Mouse (Mus musculus): Measurements from ENCODE around the gene Daam1.

Gene Daam1

GRCm38 (mm10) chr12:71905640-71906320 lies 74.9 kb downstream of the Daam1 start:
- Histone ChIP-seq H3K36me3 (ENCODE audit: control insufficient read depth, insufficient read depth, low read length, poor library complexity, severe bottlenecking) (no peaks in the 10 kb centered on the region), H3K27me3 (ENCODE audit: control insufficient read depth, insufficient read depth, low read length, poor library complexity, severe bottlenecking) (no peaks in the 10 kb centered on the region)
- no peak for DNase-seq (ENCODE audit: low read depth, low spot score)

- no peaks in the 10 kb centered on the region for H3K36me3 ChIP-seq (ENCODE audit: control insufficient read depth, insufficient read depth, low read length, poor library complexity, severe bottlenecking)
- no peak for DNase-seq (ENCODE audit: low read depth, low spot score)
- H3K27me3 ChIP-seq (ENCODE audit: control insufficient read depth, insufficient read depth, low read length, poor library complexity, severe bottlenecking): no peaks in the 10 kb centered on the region
Measured at GRCm38 (mm10) chr12:71906582-71907267, 75.8 kb downstream of the Daam1 start.

GRCm38 (mm10) chr12:71908984-71909383 lies 78.1 kb downstream of the Daam1 start:
- H3K27me3 ChIP-seq (ENCODE audit: control insufficient read depth, insufficient read depth, low read length, poor library complexity, severe bottlenecking): no peaks in the 10 kb centered on the region
- no peak for DNase-seq (ENCODE audit: low read depth, low spot score)

GRCm38 (mm10) chr12:71910246-71910645 lies 79.4 kb downstream of the Daam1 start:
- H3K36me3 ChIP-seq (ENCODE audit: control insufficient read depth, insufficient read depth, low read length, poor library complexity, severe bottlenecking): no peaks in the 10 kb centered on the region
- DNase-seq (ENCODE audit: low read depth, low spot score): no peak
- no peaks in the 10 kb centered on the region for H3K27me3 ChIP-seq (ENCODE audit: control insufficient read depth, insufficient read depth, low read length, poor library complexity, severe bottlenecking)

More at GRCm38 (mm10) chr12:71908984-71909383, 78.1 kb downstream of the Daam1 start:
- H3K36me3 ChIP-seq (ENCODE audit: control insufficient read depth, insufficient read depth, low read length, poor library complexity, severe bottlenecking): no peaks in the 10 kb centered on the region

- Histone ChIP-seq H3K36me3 (ENCODE audit: control insufficient read depth, insufficient read depth, low read length, poor library complexity, severe bottlenecking) (no peaks in the 10 kb centered on the region), H3K27me3 (ENCODE audit: control insufficient read depth, insufficient read depth, low read length, poor library complexity, severe bottlenecking) (no peaks in the 10 kb centered on the region)
- no peak for DNase-seq (ENCODE audit: low read depth, low spot score)
Measured at GRCm38 (mm10) chr12:71912262-71912661, 81.4 kb downstream of the Daam1 start.

- no peak for DNase-seq (ENCODE audit: low read depth, low spot score)
- Histone ChIP-seq H3K27me3 (ENCODE audit: control insufficient read depth, insufficient read depth, low read length, poor library complexity, severe bottlenecking) (no peaks in the 10 kb centered on the region), H3K36me3 (ENCODE audit: control insufficient read depth, insufficient read depth, low read length, poor library complexity, severe bottlenecking) (no peaks in the 10 kb centered on the region)
Measured at GRCm38 (mm10) chr12:71919156-71919555, 88.3 kb downstream of the Daam1 start.

- Histone ChIP-seq H3K27me3 (ENCODE audit: control insufficient read depth, insufficient read depth, low read length, poor library complexity, severe bottlenecking) (no peaks in the 10 kb centered on the region), H3K36me3 (ENCODE audit: control insufficient read depth, insufficient read depth, low read length, poor library complexity, severe bottlenecking) (no peaks in the 10 kb centered on the region)
- DNase-seq (ENCODE audit: low read depth, low spot score): no peak
Measured at GRCm38 (mm10) chr12:71919962-71920361, 89.1 kb downstream of the Daam1 start.

- H3K27me3 ChIP-seq (ENCODE audit: control insufficient read depth, insufficient read depth, low read length, poor library complexity, severe bottlenecking): no peaks in the 10 kb centered on the region
- H3K36me3 ChIP-seq (ENCODE audit: control insufficient read depth, insufficient read depth, low read length, poor library complexity, severe bottlenecking): no peaks in the 10 kb centered on the region
- no peak for DNase-seq (ENCODE audit: low read depth, low spot score)
Measured at GRCm38 (mm10) chr12:71922827-71923381, 92.0 kb downstream of the Daam1 start.

- DNase-seq (ENCODE audit: low read depth, low spot score): no peak
- no peaks in the 10 kb centered on the region for H3K36me3 ChIP-seq (ENCODE audit: control insufficient read depth, insufficient read depth, low read length, poor library complexity, severe bottlenecking)
- no peaks in the 10 kb centered on the region for H3K27me3 ChIP-seq (ENCODE audit: control insufficient read depth, insufficient read depth, low read length, poor library complexity, severe bottlenecking)
Measured at GRCm38 (mm10) chr12:71924978-71925529, 94.2 kb downstream of the Daam1 start.

GRCm38 (mm10) chr12:71925990-71926700 lies 95.3 kb downstream of the Daam1 start:
- no peaks in the 10 kb centered on the region for H3K27me3 ChIP-seq (ENCODE audit: control insufficient read depth, insufficient read depth, low read length, poor library complexity, severe bottlenecking)
- no peak for DNase-seq (ENCODE audit: low read depth, low spot score)
- no peaks in the 10 kb centered on the region for H3K36me3 ChIP-seq (ENCODE audit: control insufficient read depth, insufficient read depth, low read length, poor library complexity, severe bottlenecking)

GRCm38 (mm10) chr12:71928092-71928491 lies 97.2 kb downstream of the Daam1 start:
- no peaks in the 10 kb centered on the region for H3K27me3 ChIP-seq (ENCODE audit: control insufficient read depth, insufficient read depth, low read length, poor library complexity, severe bottlenecking)

GRCm38 (mm10) chr12:71929876-71930275 lies 99.0 kb downstream of the Daam1 start:
- no peak for DNase-seq (ENCODE audit: low read depth, low spot score)
- no peaks in the 10 kb centered on the region for H3K36me3 ChIP-seq (ENCODE audit: control insufficient read depth, insufficient read depth, low read length, poor library complexity, severe bottlenecking)
- no peaks in the 10 kb centered on the region for H3K27me3 ChIP-seq (ENCODE audit: control insufficient read depth, insufficient read depth, low read length, poor library complexity, severe bottlenecking)

More at GRCm38 (mm10) chr12:71928092-71928491, 97.2 kb downstream of the Daam1 start:
- no peak for DNase-seq (ENCODE audit: low read depth, low spot score)
- no peaks in the 10 kb centered on the region for H3K36me3 ChIP-seq (ENCODE audit: control insufficient read depth, insufficient read depth, low read length, poor library complexity, severe bottlenecking)

GRCm38 (mm10) chr12:71932433-71933386 lies 101.8 kb downstream of the Daam1 start:
- Histone ChIP-seq H3K36me3 (ENCODE audit: control insufficient read depth, insufficient read depth, low read length, poor library complexity, severe bottlenecking) (no peaks in the 10 kb centered on the region), H3K27me3 (ENCODE audit: control insufficient read depth, insufficient read depth, low read length, poor library complexity, severe bottlenecking) (no peaks in the 10 kb centered on the region)
- peak; percentile 30 for DNase-seq (ENCODE audit: low read depth, low spot score)

Measured in splenic B cell, adult 2 months (primary cell).